Mouse (Mus musculus): Measurements from ENCODE around the gene Ifitm2.

DNA sequence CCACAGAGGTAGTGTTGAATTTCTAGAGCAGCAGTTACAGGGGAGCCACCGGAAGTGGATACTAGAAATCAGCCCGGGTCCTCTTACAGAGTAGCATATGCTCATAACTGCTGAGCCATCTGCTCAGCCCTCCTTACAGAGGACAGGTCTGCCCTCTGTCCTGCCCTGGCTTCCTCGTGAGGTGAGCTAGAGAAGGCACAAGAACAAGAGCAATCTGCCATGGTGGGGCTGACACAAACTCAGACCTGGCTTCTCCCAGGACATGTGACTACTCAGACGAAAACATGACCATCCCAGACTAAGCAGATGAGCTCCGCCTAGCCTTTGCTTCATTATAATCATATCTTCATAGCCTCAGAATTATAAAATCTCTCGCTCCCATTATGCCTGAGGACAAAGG is 4.0 kb downstream of the Ifitm2 start:
- TF ChIP-seq CTCF (IDR thresholded peaks at IDR 0.05; ENCODE audit: low read depth) (no peak), EP300 (optimal IDR thresholded peaks at IDR 0.05) (no peak)
